Mouse (Mus musculus) megakaryocyte, embryonic 14.5 days (primary cell): ENCODE data around the gene Caskin1.

Experiments
- FLI1 ChIP-seq: IDR thresholded peaks from 2 replicates; pipeline ENCODE4 v1.6.1; 2012; ENCODE audit warnings: low read length, inconsistent platforms, mixed read lengths
- GATA1 ChIP-seq: IDR thresholded peaks from 3 replicates; pipeline ENCODE4 v1.6.1; 2012; ENCODE audit warnings: mixed read lengths, low read length, inconsistent platforms, borderline replicate concordance

GRCm38 (mm10) chr17:24474557-24474956 lies 13.8 kb upstream of the Caskin1 start:
- no peak for TF ChIP-seq GATA1
- no peak for TF ChIP-seq FLI1
